Mouse (Mus musculus): ENCODE measurements around the gene Ahcy. TPM values are rescaled to one million over a fixed set of nuclear protein-coding genes. Genes with fewer than 3 reads are reported as not detected.
"Not testable (repeated sequence)": the region's sequence is repeated elsewhere in the genome, so short reads cannot be mapped to it uniquely, and the experiment has no call there.

Ahcy gene
- polyA plus RNA-seq, 1 experiment from 2014 or later: 49.3 TPM

DNA sequence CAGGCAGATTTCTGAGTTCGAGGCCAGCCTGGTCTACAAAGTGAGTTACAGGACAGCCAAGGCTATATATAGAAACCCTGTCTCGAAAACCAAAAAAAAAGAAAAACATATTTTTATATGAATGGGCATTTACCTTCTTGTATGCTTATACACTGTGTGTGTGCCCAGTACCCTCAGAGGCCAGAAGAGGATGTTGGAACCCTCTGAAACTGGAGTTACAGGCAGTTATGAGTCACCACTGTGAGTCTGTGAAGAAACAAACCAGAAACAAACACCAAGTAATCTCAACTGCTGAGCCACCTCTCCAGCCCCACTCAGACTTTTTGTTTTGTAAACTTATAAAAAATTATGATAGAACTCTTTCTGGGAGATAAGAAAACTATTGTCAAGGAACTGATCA lies 27.5 kb downstream of the Ahcy start:
- peaks cover 7% of the 10 kb centered on the region for H3K4me1 ChIP-seq
- no peak overlapping the region for H3K9ac ChIP-seq
- H3K4me2 ChIP-seq (replicated peaks): no peak overlapping the region
- WGBS: 90% methylated on average over 2 of the region's 2 CpGs
- no peaks in the 10 kb centered on the region for H3K9me3 ChIP-seq
- no peaks in the 10 kb centered on the region for H3K36me3 ChIP-seq
- H3K4me3 ChIP-seq: no peak overlapping the region
- no peak for ATAC-seq (ENCODE audit: low FRiP score, low read depth)
- no peak overlapping the region for H3K27ac ChIP-seq
- no peaks in the 10 kb centered on the region for H3K27me3 ChIP-seq (replicated peaks)

GRCm38 (mm10) chr2:155045075-155045474 lies 29.2 kb downstream of the Ahcy start:
- no peaks in the 10 kb centered on the region for H3K9me3 ChIP-seq
- no peak overlapping the region for H3K4me3 ChIP-seq
- H3K9ac ChIP-seq: no peak overlapping the region
- H3K27ac ChIP-seq: no peak overlapping the region
- 63% methylated on average over 3 of the region's 3 CpGs for WGBS
- H3K36me3 ChIP-seq: no peaks in the 10 kb centered on the region
- peaks cover 2% of the 10 kb centered on the region for H3K4me1 ChIP-seq
- no peak overlapping the region for H3K4me2 ChIP-seq (replicated peaks)
- no peaks in the 10 kb centered on the region for H3K27me3 ChIP-seq (replicated peaks)
- no peak for ATAC-seq (ENCODE audit: low FRiP score, low read depth)

DNA sequence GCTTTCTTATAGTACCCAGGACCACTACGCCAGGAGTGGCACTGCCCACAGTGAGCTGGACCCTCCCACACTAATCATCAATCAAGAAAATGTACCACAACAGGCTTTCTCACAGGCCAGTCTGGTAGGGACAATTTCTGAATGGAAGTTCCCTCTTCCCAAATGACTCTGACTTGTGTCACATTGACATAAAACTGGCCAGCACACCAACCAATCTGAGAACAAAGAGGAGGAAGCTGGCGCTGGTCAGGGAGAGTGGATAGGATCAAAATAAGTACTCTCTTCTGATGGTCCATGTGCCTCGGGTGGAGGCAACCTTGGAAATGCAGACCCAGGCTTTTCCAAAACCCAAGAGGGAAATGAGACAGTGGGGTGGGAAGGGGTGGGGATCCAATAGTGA lies 29.8 kb downstream of the Ahcy start:
- Histone ChIP-seq H3K9ac (no peak overlapping the region), H3K27ac (no peak overlapping the region), H3K4me2 (replicated peaks) (no peak overlapping the region), H3K27me3 (replicated peaks) (no peaks in the 10 kb centered on the region), H3K36me3 (no peaks in the 10 kb centered on the region), H3K4me1 (no peaks in the 10 kb centered on the region), H3K4me3 (no peak overlapping the region), H3K9me3 (no peaks in the 10 kb centered on the region)
- ATAC-seq (ENCODE audit: low FRiP score, low read depth): no peak
- WGBS: 81% methylated on average over 3 of the region's 3 CpGs

DNA sequence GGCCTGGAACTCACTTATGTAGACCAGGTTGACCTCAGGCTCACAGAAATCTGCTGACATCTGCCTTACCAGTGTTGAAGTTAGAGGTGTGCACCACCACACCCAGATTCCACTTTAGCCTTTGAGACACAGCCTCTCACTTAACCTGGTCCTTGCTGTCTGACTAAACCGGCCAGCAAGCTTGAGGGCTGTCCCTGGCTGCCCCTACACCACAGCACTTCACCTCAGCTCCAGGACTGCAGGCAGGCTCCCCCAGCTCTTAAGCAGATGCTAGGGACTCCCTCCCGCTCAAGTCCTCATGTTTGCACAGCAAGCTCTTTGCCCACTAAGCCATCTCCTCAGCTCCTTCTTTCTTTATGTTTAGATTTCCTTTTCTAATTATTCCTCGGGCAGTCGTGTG lies 34.3 kb downstream of the Ahcy start:
- Histone ChIP-seq H3K4me2 (replicated peaks) (no peak overlapping the region), H3K4me3 (no peak overlapping the region), H3K9ac (no peak overlapping the region), H3K4me1 (no peaks in the 10 kb centered on the region), H3K27ac (no peak overlapping the region), H3K9me3 (no peaks in the 10 kb centered on the region), H3K27me3 (replicated peaks) (no peaks in the 10 kb centered on the region), H3K36me3 (no peaks in the 10 kb centered on the region)
- WGBS: 74% methylated on average over 4 of the region's 4 CpGs
- ATAC-seq (ENCODE audit: low FRiP score, low read depth): no peak

DNA sequence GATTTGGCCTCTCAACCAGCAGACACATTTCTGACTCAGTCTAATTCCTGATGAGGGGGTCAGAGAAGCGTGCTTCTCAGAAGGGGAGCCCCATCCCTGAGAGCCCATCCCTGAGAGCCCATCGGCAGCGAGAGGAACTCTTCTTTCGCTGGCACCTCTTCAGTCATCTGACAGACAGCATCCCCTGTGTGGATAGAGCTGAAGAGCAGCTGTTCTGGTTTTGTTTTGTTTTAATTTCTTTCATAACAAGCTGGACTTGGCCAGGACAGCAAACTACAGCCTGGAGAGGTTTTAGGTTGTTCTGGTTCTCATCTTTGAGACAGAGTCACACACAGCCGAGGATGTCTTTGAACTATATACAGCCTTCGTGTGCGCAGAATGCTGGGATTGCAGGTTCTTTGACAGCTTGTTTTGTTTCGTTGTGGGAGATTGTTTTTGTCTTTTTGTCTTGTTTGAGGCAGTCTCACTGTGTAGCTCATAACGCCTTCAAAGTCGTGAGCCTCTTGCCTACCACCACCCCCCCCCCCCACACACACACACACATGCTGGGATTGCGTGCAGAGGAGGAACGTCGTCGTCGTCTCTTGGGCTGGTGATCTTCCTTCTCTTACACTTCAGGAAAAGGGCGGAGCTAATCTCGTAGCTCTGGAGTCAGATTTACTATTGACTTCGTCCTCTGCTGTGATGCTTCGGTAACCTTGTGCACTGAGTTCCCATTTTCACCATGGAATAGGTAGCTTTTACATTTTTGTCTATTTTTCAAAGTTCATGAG lies 41.2 kb downstream of the Ahcy start:
- 54% methylated on average over 18 of the region's 19 CpGs for WGBS
- Histone ChIP-seq H3K9me3 (no peaks in the 10 kb centered on the region), H3K27ac (no peak overlapping the region), H3K9ac (no peak overlapping the region), H3K4me3 (no peak overlapping the region), H3K4me2 (replicated peaks) (no peak overlapping the region), H3K4me1 (no peaks in the 10 kb centered on the region), H3K27me3 (replicated peaks) (no peaks in the 10 kb centered on the region), H3K36me3 (no peaks in the 10 kb centered on the region)
- no peak for ATAC-seq (ENCODE audit: low FRiP score, low read depth)

DNA sequence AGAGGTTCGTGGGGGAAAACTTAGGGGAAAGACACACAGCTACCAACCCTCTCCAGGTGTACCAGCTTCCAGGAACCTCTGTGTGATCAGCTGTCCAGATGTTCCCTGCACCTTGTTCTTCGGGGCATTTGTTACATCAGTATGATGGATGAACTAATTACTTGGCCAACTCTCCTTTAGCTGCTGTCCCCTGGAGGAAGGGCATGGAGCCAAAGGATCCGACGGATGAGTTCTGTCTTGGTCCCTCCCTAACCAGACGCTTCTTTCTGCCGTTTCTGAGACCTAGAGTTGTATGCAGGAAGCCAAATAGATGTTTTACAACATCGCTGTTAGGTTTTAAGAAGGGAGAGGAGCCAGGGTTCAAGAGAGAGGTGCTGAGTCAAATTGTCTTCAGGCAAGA lies 43.5 kb downstream of the Ahcy start:
- no peaks in the 10 kb centered on the region for H3K36me3 ChIP-seq
- no peak overlapping the region for H3K27ac ChIP-seq
- H3K4me3 ChIP-seq: no peak overlapping the region
- ATAC-seq (ENCODE audit: low FRiP score, low read depth): no peak
- no peak overlapping the region for H3K9ac ChIP-seq
- H3K4me2 ChIP-seq (replicated peaks): no peak overlapping the region
- H3K4me1 ChIP-seq: no peaks in the 10 kb centered on the region
- 71% methylated on average over 7 of the region's 7 CpGs for WGBS
- no peaks in the 10 kb centered on the region for H3K27me3 ChIP-seq (replicated peaks)
- no peaks in the 10 kb centered on the region for H3K9me3 ChIP-seq

- not testable (repeated sequence) for H3K9me3 ChIP-seq; H3K9ac ChIP-seq; H3K27ac ChIP-seq; H3K27me3 ChIP-seq (replicated peaks); H3K4me1 ChIP-seq; H3K36me3 ChIP-seq; H3K4me3 ChIP-seq; ATAC-seq (ENCODE audit: low FRiP score, low read depth)
- WGBS: 15% methylated on average over 20 of the region's 20 CpGs
- peak overlapping the region; percentile 83 for H3K4me2 ChIP-seq (replicated peaks)
Measured at GRCm38 (mm10) chr2:155020247-155020826, 54.0 kb downstream of the Ahcy start.

DNA sequence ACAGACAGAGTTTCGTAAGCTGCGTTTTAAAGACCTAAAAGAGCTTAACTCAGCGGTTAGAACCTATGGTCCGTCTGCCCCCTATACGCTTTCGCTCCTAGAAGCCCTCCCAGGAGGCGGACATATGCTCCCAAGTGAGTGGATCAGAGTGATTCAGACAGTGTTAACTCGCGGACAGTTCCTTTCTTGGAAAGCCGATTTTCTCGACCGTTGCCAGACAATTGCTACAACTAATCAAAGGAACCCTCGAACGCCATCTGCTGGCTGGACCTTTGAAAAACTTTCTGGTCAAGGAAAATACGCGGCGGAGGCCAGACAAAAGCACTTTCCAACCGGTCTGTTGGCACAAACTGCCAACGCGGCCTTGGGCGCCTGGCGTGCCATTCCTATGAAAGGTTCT lies 54.6 kb downstream of the Ahcy start:
- H3K27ac ChIP-seq: no peak overlapping the region
- 0 out of 2 replicates have a peak, but pooled peaks cover 3% of the 10 kb centered on the region for H3K4me1 ChIP-seq
- under 1% methylated on average over 22 of the region's 22 CpGs for WGBS
- no peaks in the 10 kb centered on the region for H3K27me3 ChIP-seq (replicated peaks)
- H3K4me2 ChIP-seq (replicated peaks): peak overlapping the region; percentile 83
- no peaks in the 10 kb centered on the region for H3K36me3 ChIP-seq
- peak; percentile 85 for ATAC-seq (ENCODE audit: low FRiP score, low read depth)
- peak overlapping the region; percentile 36 for H3K4me3 ChIP-seq
- peak overlapping the region; percentile 52 for H3K9ac ChIP-seq
- H3K9me3 ChIP-seq: no peaks in the 10 kb centered on the region

DNA sequence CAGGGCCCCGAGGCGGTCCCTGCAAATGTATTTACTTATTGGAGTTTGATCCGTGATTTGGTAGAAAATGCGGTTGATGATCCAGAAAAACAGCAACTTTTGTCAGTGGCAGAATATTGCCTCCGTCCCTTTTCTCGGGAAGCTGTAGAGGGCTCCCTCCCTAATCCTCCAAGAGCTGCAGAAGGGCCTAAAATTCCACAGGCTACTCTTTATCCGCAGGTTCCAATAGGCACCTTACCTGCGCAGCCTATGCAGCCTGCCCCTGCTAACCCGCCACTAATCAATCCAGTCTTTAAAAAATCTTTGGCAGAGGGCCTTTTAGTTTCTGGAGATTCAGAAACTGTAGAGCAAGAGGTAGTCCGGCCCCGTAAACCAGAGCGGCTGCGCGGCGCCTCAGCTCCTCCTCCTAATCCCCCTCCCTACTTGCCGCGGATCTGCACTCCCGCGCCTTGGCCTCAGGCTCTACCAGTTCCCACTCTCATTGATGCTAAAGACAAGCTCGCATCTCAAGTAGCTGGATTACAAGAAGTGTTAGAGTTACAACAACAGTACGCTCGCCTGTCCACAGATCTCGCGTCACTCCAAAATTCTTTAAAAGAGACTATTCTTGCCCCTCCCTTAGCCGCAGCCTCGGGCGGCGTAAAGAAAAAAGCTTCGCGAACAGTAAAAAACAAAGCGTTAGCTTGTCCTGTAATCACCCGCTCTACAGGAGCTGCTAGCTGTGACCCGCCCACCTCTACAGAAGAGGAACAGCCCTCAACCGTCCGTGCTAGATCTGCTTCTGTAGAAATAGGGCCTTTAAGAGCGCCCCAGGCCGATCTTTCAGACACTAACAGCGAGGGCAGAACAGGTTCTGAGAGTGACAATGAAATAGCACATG lies 55.3 kb downstream of the Ahcy start:
- peak; percentile 93 for ATAC-seq (ENCODE audit: low FRiP score, low read depth)
- WGBS: under 1% methylated on average over 38 of the region's 38 CpGs
- H3K36me3 ChIP-seq: no peaks in the 10 kb centered on the region

GRCm38 (mm10) chr2:155018251-155018755 lies 56.0 kb downstream of the Ahcy start, which contains the start of gene Gm14226:
Gene Gm14226 (plus strand): TSS chr2:155018266.
- not testable (repeated sequence) for H3K36me3 ChIP-seq; ATAC-seq (ENCODE audit: low FRiP score, low read depth); H3K4me1 ChIP-seq; H3K27ac ChIP-seq; H3K9me3 ChIP-seq; H3K27me3 ChIP-seq (replicated peaks)
- peak within 1 kb of the TSS; percentile 83 for H3K4me2 ChIP-seq (replicated peaks)
- peak within 1 kb of the TSS; percentile 36 for H3K4me3 ChIP-seq
- under 1% methylated on average over 24 of the region's 26 CpGs for WGBS
- H3K9ac ChIP-seq: peak within 1 kb of the TSS; percentile 52

More for the DNA sequence above, 55.3 kb downstream of the Ahcy start:
- Histone ChIP-seq H3K27me3 (replicated peaks) (no peaks in the 10 kb centered on the region), H3K4me2 (replicated peaks) (peak overlapping the region; percentile 83), H3K9me3 (no peaks in the 10 kb centered on the region), H3K27ac (no peak overlapping the region), H3K9ac (peak overlapping the region; percentile 52), H3K4me3 (peak overlapping the region; percentile 36), H3K4me1 (0 out of 2 replicates have a peak, but pooled peaks cover 3% of the 10 kb centered on the region)

DNA sequence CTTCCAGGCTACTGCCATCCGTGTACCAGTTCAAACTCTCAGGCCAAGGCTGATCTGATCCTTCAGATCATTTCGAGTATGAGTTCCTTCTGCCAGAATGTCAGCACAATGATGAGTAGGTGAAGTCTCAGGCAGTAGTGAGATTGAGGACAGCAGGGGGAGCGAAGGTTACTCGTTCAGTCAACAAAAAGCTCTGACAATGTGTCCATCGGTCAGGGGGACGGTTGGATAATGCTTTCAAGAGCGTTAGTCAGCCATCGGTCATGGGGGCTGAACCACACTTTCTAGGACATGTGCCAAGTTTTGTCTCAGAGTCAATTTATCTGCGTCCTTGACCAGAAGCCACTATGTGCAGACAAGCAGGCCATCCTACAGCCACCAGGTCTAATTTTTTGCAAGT lies 57.5 kb downstream of the Ahcy start:
- H3K4me3 ChIP-seq; H3K27ac ChIP-seq; H3K27me3 ChIP-seq (replicated peaks); H3K4me2 ChIP-seq (replicated peaks); H3K36me3 ChIP-seq; H3K9ac ChIP-seq; H3K9me3 ChIP-seq; H3K4me1 ChIP-seq; ATAC-seq (ENCODE audit: low FRiP score, low read depth): not testable (repeated sequence)
- WGBS: 21% methylated on average over 8 of the region's 9 CpGs

DNA sequence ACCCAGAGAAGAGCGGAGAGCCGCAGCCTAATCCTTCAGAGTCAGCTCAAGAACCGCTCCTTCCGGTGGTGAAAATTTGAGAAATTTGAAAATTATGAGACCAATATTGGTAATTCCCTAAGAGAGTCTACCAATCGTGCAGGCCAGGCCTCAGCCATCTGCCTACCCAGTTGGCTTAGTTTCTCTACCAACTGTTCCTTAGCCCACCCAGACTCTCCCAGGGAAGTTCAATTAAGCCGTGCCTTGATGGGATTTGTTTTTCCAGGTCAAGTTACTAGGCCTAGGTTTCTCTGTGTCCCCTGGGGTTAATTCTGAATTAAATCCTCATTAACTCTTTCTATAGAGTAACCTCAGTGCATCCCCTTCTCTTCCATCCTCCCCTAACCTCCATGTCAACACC lies 61.3 kb downstream of the Ahcy start:
- H3K27ac ChIP-seq: no peak overlapping the region
- no peaks in the 10 kb centered on the region for H3K4me1 ChIP-seq
- no peak overlapping the region for H3K4me2 ChIP-seq (replicated peaks)
- 83% methylated on average over 6 of the region's 6 CpGs for WGBS
- no peaks in the 10 kb centered on the region for H3K36me3 ChIP-seq
- H3K27me3 ChIP-seq (replicated peaks): no peaks in the 10 kb centered on the region
- no peaks in the 10 kb centered on the region for H3K9me3 ChIP-seq
- no peak overlapping the region for H3K9ac ChIP-seq
- no peak for ATAC-seq (ENCODE audit: low FRiP score, low read depth)
- no peak overlapping the region for H3K4me3 ChIP-seq

Measured in neural tube, embryonic 12.5 days (tissue).